Mouse (Mus musculus): ENCODE results near the gene Pbx1.

The Pbx1 gene

DNA sequence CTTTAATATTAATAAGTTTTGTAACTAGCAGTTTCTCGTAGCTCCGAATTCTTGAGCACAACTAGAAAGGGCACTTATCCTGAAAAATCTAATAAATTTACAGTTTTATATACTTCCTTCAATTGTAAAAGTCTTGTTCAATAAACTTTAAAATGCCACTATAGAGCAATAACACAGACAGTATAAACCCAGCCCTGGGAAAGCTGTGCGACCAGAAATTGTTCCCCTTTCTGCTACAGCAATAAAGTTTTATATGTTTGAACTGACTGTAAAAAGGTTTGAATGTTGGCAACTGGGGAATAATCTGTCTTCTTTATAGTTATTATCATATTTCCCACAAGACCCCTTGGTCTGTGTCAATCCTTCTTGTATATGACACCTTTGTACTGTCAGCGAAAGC lies 136.3 kb downstream of the Pbx1 start:
- DNase-seq, result no peak

DNA sequence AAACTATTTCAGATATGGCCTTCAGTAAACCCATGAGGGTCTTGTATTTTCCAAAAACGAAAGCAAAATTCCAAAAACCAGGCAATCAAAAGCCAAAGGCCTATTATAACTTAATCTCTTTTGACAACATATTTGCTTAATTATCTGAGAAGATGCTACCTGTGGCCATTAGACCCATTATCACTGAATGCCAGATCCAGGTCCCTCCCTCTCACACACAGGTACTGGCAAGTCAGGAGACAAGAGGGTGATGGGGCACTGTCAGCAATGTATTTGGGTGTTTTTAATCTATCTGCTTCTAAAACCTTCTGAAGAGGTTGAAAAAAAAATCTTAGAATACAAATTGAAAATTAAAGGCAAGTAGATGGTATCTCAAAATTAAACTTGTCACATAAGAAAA lies 138.4 kb downstream of the Pbx1 start:
- no peak for DNase-seq

GRCm38 (mm10) chr1:168292106-168292505 lies 140.0 kb downstream of the Pbx1 start:
- no peak for DNase-seq

GRCm38 (mm10) chr1:168291643-168292040 lies 140.4 kb downstream of the Pbx1 start:
- DNase-seq, result no peak

DNA sequence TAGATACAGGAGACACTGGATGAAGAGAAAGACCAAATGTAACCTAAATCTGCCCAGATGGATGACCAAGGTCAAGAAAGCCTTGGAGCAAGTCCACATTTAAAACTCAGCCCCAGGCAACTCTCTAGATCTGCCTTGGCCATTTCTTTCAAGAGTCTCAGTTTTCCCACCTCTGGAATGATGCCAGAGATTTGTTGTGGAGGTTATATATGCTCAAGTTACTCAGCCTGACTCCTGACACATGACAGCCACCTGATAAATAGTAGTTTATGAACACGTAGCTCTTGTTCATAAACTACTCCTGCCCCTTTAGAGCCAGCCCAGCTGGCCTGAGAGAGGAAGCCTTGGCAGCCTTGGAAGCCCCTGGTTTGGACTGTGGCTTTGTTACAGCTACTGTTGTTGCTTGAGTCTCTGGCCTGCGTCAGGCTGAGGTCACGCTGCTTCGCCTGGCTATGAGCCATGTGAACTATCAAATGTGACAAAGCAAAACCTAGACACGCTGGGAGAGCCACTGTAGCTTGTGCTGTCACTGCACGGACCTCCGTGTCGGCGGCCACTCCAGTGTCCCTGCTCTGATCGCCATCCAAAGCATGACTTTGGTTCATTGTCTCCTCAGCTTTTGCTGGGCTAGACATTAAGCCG lies 140.9 kb downstream of the Pbx1 start:
- no peak for DNase-seq

DNA sequence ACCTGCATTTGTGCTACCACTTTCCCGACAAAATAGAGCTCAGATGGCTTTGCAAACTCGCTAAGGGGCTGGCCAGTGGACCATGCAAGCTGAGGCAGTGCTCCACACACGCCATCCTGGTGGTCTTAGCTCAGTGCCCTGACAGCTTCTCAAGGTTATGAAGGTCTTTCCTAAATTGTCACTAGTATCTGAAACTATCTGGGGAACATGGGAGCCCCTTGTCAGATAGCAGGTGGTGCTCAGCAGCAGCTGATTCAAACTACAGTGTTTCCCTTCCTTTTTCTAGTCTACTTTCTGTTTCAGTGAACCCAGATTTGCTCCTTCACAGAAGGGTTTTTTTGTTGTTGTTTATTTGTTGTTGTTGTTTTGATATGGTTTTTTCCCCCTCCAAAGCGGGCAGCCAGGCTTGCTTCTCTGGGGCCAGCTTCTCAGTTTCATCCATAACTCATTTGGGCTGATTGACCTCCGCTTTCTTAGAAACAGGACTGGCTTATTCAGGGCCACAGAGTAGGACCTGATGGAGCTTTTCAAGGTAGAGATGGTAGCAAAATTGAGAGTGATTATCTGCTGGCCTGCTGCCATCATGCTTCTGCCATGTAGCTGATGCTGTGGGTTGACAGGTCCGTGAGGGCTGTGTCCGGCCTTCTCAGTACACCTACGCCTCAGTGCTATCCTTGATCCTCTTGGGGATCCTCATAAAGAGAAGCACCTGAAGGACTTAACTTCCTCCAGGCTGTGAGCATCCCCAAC lies 141.7 kb downstream of the Pbx1 start:
- DNase-seq, result no peak

GRCm38 (mm10) chr1:168288891-168289545 lies 143.1 kb downstream of the Pbx1 start:
- DNase-seq, result no peak

DNA sequence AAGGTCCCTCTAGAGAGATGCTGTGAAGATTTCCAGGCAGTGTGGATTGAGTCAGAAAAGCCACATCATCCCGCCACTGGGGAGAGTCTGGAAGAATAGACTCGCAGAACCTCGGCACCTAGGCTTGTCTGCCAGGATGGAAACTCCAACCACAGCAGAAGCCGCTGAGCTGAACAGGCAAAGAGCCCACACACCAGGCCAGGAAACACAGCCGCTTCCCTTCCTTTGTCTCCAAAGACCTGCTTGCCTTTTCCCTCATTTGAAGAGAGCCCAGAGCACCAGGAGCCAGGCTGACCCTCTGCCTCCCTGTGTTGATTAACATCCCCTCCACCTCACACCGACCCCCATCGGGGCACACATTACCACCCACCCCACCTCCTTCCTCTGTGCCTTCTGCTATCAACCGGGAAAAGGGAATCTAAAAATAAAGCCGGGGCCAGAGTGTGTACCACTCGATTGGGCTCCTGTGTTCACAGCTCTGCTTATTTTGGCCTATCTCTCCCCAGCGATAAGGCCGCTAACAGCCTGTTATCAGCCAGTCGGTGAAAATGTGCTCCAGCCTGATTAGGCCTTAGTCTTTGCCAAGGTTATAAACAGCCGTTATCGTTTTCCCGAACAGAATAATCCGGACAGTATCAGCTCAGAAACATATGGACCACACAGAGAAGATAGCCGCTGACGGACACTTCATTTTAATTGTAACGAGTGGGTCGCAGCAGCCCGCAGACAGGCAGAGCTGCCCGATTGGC lies 144.1 kb downstream of the Pbx1 start:
- DNase-seq, result no peak

DNA sequence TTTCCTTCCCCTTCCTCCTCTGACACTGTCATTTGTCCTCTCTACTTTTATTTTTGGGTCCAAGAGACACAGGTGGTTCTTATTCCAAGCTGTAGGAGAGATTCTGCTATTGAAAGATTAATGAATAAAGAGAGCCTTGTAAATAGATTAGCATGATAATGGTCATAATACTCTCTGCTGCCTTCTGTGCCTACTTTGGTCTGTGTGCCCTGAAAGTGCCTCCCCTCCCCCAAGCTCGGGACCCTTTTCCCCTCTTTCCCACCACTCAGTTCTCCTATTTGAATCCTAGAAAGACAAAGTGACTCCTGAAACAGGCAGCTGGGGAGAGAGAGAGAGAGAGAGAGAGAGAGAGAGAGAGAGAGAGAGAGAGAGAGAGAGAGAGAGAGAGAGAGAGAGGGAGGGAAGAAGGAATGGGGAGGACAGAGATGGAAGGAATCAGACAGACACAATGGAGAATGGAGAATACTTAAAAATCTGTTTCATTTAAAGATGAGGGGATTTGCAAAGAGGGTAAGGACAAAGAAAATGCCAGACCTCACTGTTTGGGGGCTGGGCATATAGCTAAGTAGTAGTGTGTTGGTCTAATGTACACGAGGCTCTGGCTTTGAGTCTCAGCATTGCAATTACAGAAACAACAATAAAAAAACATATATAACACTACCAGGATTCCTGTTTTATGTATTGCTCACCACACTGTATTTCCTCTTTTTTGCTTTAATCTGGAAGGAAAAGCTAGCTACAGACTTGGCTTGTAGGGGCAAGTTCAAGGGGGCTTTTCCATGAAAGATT lies 145.0 kb downstream of the Pbx1 start:
- DNase-seq, result no peak

GRCm38 (mm10) chr1:168284566-168285141 lies 147.4 kb downstream of the Pbx1 start:
- no peak for DNase-seq

GRCm38 (mm10) chr1:168283841-168284565 lies 148.1 kb downstream of the Pbx1 start:
- no peak for DNase-seq

DNA sequence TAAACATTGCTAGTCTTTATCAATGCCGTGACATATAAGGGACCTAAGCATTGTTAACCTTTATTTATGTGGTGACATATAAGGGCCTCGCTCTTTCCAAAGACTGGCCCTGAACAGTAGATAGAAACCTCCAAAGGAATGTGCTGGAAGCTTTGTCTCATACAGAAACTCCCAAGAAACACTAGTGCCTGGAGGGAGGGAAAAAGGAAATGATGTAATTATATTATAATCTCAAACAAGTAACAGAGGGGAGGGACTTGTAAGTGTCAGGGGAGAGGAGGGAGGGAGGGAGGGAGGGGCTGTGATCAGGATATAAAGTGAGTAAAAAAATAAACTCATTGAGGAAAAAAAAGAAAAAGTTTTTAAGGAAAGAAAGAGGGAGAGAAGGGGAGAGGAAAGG lies 148.6 kb downstream of the Pbx1 start:
- no peak for DNase-seq

DNA sequence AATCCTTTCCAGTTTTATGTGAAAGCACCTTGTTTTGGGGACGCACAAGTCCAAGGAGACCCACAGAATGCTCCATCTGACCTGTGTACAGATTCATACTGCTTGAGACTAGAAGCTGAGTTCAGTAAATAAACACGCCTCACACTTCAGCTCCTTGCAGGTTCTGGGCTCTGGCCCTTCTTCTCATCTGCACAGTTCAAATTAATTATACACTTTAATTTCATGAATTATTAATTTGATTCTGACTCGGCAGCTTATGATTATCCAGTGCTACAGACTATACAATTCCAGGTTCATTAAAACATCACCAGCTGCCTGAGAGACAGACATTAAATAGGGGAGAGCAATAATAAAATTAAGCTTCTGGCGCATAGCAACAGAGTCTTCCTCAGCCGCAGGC lies 156.4 kb downstream of the Pbx1 start:
- no peak for DNase-seq

- DNase-seq, result no peak
Measured at GRCm38 (mm10) chr1:168274296-168274695, 157.8 kb downstream of the Pbx1 start.

- no peak for DNase-seq
Measured at GRCm38 (mm10) chr1:168272091-168272490, 160.0 kb downstream of the Pbx1 start.

- no peak for DNase-seq
Measured at GRCm38 (mm10) chr1:168271207-168271606, 160.9 kb downstream of the Pbx1 start.

DNA sequence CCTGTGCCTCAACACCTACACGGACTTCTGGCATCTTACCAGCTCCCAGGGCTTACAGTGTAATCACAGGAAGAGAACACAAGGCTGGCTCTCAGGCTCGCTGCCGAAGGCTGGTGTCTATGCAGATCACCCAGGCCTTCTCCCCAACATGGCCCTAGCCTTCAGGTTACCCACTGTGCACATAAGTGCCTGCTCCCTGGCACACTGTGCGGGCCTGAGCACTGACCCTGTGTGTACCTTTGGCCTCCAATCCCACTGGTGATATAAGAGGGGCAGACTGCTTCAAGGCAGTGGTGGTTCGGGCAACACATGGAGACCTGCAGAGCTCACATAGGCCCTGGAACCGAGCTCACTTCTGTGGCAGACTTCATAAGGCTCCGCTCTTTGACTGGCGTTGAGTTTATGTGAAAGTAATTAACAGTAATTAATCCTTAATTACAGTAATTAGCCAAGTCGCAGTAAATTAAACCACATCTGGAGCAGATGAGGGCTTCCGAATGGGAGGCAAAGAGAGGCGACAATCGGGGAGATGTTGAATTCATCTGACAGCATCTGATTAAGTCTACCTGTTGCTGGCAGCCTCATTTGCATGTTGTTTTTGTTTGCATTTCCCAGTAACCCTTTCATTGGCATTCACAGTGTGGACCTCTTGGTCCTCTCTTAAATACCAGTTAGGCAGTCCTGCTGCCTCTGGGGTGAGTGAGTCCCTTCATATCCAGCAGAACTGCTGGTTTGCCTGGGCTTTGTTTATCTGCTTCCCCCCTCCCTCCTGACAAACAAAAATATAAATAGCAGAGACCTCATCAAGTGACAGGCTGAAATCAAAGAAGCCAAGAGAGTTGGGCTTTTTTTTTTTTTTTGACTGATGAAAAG lies 163.1 kb downstream of the Pbx1 start:
- no peak for DNase-seq

DNA sequence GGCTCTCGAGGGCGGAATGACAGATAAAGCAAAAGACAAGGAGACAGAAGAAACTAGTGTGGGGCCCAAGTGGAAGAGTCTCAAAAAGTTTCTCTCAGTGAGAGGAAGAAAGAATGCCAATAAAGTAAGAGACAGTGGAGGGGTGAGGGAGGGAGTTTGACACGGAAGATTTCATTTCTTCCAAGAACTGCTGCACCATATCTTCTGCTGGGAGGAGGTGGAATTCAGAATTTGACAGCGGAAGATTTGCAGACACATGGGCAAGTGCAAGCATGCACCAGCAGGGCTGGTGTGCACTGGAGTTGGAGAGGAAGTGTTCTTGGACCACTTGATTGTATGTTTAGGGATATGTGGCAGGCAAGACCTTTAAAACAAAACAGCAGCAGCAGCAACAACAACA lies 163.8 kb downstream of the Pbx1 start:
- no peak for DNase-seq

- no peak for DNase-seq
Measured at GRCm38 (mm10) chr1:168265594-168266390, 166.3 kb downstream of the Pbx1 start.

- no peak for DNase-seq
Measured at GRCm38 (mm10) chr1:168265090-168265489, 167.0 kb downstream of the Pbx1 start.

All from thymus, postnatal 14 days (tissue).